Mouse (Mus musculus): ENCODE measurements at regions not wholly inside any gene's neighbourhood (a gene's known extent, or its start where the extent isn't known, plus 50 kb on each side); places are given as distances from the start of the nearest gene placed in this dataset.

DNA sequence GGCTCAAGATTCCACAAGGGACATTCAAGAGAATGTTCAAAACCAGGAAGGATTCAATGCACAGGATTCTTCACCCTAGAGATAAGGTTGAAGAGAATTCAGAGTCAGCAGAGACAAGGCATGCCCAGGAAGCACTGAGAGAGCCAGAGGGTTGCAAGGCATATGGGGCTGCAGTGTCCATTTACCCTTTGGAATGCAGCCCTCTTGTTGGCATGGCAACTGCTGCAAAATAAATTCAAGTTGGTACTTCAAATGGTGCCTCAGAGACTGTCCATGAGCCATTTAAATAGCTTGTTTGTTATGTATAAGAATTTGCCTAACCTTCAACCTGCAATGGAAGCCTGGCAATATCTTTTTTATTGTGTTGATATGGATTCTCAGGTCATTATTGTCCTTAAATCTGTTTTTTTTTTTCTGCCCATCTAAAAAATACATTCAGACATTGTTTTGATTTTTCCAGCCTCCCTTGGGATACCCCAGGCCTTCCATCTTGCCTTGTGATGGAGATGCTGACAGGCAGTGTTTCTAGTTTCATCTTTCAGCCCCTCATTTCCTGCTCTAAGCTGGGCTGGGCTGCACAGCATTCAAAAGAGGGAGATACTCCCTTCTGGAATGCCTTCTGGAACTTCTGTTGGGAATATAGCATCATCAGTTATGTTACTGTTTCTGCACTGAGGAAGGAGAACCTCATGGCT, 791.9 kb upstream of the 4930452B06Rik start:
- Histone ChIP-seq H3K9ac (ENCODE audit: low read length) (no peak overlapping the region), H3K4me3 (replicated peaks; ENCODE audit: low read length) (no peak overlapping the region), H3K4me1 (ENCODE audit: control insufficient read depth, insufficient read depth, low read length) (no peaks in the 10 kb centered on the region; the same call in 1 of the 2 replicates), H3K36me3 (ENCODE audit: control insufficient read depth, insufficient read depth, low read length) (no peaks in the 10 kb centered on the region), H3K27me3 (ENCODE audit: control insufficient read depth, insufficient read depth, low read length) (no peaks in the 10 kb centered on the region), H3K4me2 (ENCODE audit: low read depth, low read length) (no peak overlapping the region), H3K27ac (ENCODE audit: low read length) (no peak overlapping the region), H3K9me3 (replicated peaks; ENCODE audit: control insufficient read depth, low read length) (no peaks in the 10 kb centered on the region)
- ATAC-seq (ENCODE audit: insufficient read depth, low FRiP score), result no peak

DNA sequence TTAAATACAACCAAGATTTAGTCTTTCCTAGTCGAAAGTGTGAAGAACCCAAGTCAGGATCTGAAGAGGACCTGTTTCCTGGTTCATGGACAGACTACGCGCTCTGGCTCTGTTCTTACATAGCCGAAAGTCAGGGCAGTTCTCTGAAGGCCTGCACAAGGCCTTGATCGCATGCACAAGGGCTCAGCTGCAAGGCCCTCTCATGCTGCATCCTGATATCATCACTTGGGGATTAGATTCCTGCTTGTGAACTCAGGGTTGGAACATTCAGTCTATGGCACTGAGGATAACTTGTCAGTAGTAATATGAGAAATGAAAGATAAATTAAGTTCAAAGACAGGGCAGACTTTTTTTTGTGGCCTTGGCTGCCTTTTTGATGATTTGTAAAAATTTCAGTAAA, 789.9 kb upstream of the 4930452B06Rik start:
- no peaks in the 10 kb centered on the region; the same call in 1 of the 2 replicates for H3K4me1 ChIP-seq (ENCODE audit: control insufficient read depth, insufficient read depth, low read length)
- H3K4me2 ChIP-seq (ENCODE audit: low read depth, low read length), result no peak overlapping the region
- H3K27ac ChIP-seq (ENCODE audit: low read length), result no peak overlapping the region
- H3K4me3 ChIP-seq (replicated peaks; ENCODE audit: low read length), result no peak overlapping the region
- H3K27me3 ChIP-seq (ENCODE audit: control insufficient read depth, insufficient read depth, low read length), result no peaks in the 10 kb centered on the region
- H3K9ac ChIP-seq (ENCODE audit: low read length), result no peak overlapping the region
- 88% methylated on average over 5 of the region's 5 CpGs for WGBS
- H3K9me3 ChIP-seq (replicated peaks; ENCODE audit: control insufficient read depth, low read length), result no peaks in the 10 kb centered on the region
- no peak for ATAC-seq (ENCODE audit: insufficient read depth, low FRiP score)
- H3K36me3 ChIP-seq (ENCODE audit: control insufficient read depth, insufficient read depth, low read length), result no peaks in the 10 kb centered on the region

DNA sequence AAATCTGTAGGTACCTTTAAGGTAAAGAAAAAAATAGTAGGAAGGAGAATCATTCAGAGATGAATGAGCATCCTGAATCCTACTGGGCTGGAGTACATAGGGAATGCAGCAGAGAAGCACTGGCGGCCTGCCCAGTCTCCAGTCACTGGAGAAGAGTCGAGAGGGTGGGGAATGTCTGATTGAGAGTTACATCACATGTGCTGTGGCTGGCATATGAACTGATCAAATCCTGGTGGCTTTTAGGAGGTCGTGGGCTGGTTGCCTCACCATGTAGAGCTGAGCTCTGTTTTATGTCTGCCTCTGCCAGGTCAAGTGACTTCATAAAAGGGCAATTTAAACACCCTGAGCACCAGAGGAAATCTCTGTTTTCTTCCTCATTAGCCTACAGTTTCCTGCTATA, 783.9 kb upstream of the 4930452B06Rik start:
- Histone ChIP-seq H3K4me1 (ENCODE audit: control insufficient read depth, insufficient read depth, low read length) (no peaks in the 10 kb centered on the region), H3K27ac (ENCODE audit: low read length) (no peak overlapping the region), H3K27me3 (ENCODE audit: control insufficient read depth, insufficient read depth, low read length) (no peaks in the 10 kb centered on the region), H3K36me3 (ENCODE audit: control insufficient read depth, insufficient read depth, low read length) (no peaks in the 10 kb centered on the region), H3K4me3 (replicated peaks; ENCODE audit: low read length) (no peak overlapping the region), H3K9ac (ENCODE audit: low read length) (no peak overlapping the region), H3K9me3 (replicated peaks; ENCODE audit: control insufficient read depth, low read length) (no peaks in the 10 kb centered on the region), H3K4me2 (ENCODE audit: low read depth, low read length) (no peak overlapping the region)
- 34% methylated on average over 3 of the region's 3 CpGs for WGBS
- ATAC-seq (ENCODE audit: insufficient read depth, low FRiP score), result peak; percentile 56; the same call in 1 of the 2 replicates

DNA sequence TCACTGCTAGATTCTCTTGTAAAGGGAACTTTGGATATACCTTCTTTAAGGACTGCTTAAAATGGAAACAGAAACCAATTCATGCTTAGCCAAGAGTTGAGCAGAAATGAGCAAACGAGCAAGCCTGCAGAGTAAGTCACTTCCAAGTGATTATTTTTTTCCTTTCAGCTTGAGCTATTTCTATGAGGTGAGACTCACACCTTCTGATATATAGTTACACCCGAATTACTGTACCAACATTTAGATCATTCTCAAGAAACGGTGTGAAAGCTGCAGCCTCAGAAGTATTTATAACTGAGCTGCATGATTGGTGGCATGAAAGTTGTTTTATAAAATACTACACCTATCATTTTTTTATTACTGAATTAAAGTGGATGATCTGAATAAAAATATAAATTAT, 771.9 kb upstream of the 4930452B06Rik start:
- ATAC-seq (ENCODE audit: insufficient read depth, low FRiP score), result no peak
- no peaks in the 10 kb centered on the region for H3K9me3 ChIP-seq (replicated peaks; ENCODE audit: control insufficient read depth, low read length)
- H3K36me3 ChIP-seq (ENCODE audit: control insufficient read depth, insufficient read depth, low read length), result no peaks in the 10 kb centered on the region
- H3K4me3 ChIP-seq (replicated peaks; ENCODE audit: low read length), result no peak overlapping the region
- H3K27ac ChIP-seq (ENCODE audit: low read length), result no peak overlapping the region
- WGBS, result 70% methylated on average over 3 of the region's 3 CpGs
- no peak overlapping the region for H3K4me2 ChIP-seq (ENCODE audit: low read depth, low read length)
- H3K9ac ChIP-seq (ENCODE audit: low read length), result no peak overlapping the region
- H3K4me1 ChIP-seq (ENCODE audit: control insufficient read depth, insufficient read depth, low read length), result no peaks in the 10 kb centered on the region
- no peaks in the 10 kb centered on the region for H3K27me3 ChIP-seq (ENCODE audit: control insufficient read depth, insufficient read depth, low read length)

DNA sequence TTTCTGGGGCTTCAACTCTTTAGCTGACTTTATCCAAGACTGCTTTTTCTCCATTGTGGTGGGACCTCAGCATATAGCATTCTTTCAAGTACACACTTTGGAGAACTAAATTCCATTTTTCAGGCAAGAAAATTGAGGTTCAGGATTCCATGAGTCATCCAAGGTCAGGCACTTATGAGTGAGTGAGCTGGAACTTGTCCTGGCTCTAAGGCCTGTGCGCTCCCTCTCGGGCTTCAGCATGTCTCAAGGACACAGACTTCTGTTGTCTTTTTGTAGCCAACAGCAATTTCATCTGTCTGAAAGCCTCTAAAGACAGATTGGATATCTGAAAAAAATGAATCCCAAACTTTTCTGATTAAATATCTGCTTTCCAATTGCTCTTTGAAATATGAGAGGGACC, 769.1 kb upstream of the 4930452B06Rik start:
- no peaks in the 10 kb centered on the region for H3K27me3 ChIP-seq (ENCODE audit: control insufficient read depth, insufficient read depth, low read length)
- no peak overlapping the region for H3K4me3 ChIP-seq (replicated peaks; ENCODE audit: low read length)
- no peak overlapping the region for H3K27ac ChIP-seq (ENCODE audit: low read length)
- no peaks in the 10 kb centered on the region for H3K4me1 ChIP-seq (ENCODE audit: control insufficient read depth, insufficient read depth, low read length)
- H3K9ac ChIP-seq (ENCODE audit: low read length), result no peak overlapping the region
- H3K36me3 ChIP-seq (ENCODE audit: control insufficient read depth, insufficient read depth, low read length), result no peaks in the 10 kb centered on the region
- 79% methylated on average over 2 of the region's 2 CpGs for WGBS
- H3K4me2 ChIP-seq (ENCODE audit: low read depth, low read length), result no peak overlapping the region
- H3K9me3 ChIP-seq (replicated peaks; ENCODE audit: control insufficient read depth, low read length), result no peaks in the 10 kb centered on the region
- no peak for ATAC-seq (ENCODE audit: insufficient read depth, low FRiP score)

- WGBS, result 52% methylated on average over 1 of the region's 1 CpGs
- Histone ChIP-seq H3K27ac (ENCODE audit: low read length) (no peak overlapping the region), H3K4me3 (replicated peaks; ENCODE audit: low read length) (no peak overlapping the region), H3K36me3 (ENCODE audit: control insufficient read depth, insufficient read depth, low read length) (no peaks in the 10 kb centered on the region), H3K4me2 (ENCODE audit: low read depth, low read length) (no peak overlapping the region), H3K9me3 (replicated peaks; ENCODE audit: control insufficient read depth, low read length) (no peaks in the 10 kb centered on the region), H3K9ac (ENCODE audit: low read length) (no peak overlapping the region), H3K4me1 (ENCODE audit: control insufficient read depth, insufficient read depth, low read length) (no peaks in the 10 kb centered on the region), H3K27me3 (ENCODE audit: control insufficient read depth, insufficient read depth, low read length) (no peaks in the 10 kb centered on the region)
- ATAC-seq (ENCODE audit: insufficient read depth, low FRiP score), result no peak
Observed at GRCm38 (mm10) chr14:9433081-9433590, 767.1 kb upstream of the 4930452B06Rik start.

DNA sequence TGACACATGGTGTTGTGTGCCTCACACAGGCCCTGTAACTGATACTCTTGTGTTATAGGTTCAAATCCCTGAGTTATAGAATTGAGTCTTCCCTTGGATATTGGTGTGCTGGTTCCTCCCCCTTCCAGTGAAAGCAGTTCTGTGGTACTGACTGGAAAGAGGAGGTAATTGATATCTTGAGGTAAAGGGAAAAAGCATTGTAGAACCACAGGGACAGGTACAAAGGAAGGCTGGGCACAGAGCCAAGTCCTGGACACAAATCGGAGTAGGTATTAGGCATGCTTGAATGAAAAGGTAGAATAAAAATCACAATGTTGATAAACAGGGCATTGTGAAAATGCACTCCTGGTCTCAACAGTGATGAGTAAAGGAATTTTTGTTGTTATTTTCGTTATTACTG, 765.8 kb upstream of the 4930452B06Rik start:
- 75% methylated on average over 2 of the region's 2 CpGs for WGBS
- H3K9me3 ChIP-seq (replicated peaks; ENCODE audit: control insufficient read depth, low read length), result no peaks in the 10 kb centered on the region

DNA sequence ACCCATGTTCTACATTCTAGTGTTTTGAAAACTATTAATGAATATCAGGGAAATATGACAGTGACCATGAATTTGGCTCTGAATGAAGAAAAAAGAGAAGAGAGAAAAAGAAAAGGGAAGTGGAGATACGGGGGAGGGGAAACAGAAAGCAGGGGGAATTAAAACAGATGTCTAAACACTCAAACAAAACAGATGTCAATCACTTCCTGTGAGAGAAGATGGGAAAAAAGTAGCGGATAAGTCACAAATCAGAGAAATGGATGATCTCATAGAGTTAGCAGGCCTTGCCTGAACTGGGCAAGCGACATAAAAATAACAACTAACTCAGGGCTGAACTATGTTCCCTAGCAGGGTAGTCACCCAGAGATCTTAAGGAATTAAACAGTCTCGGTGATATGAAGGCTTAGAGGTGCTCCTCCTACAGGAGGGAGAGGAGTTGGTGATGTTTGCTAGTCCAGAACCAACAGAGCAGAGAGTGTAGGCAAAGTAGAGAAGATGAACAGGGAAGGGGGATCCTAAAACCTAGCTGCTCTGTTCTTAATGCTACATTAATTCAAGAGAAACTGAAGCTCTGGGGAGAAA, 745.9 kb upstream of the 4930452B06Rik start:
- 54% methylated on average over 4 of the region's 4 CpGs for WGBS

More for the DNA sequence above, 765.8 kb upstream of the 4930452B06Rik start:
- Histone ChIP-seq H3K27me3 (ENCODE audit: control insufficient read depth, insufficient read depth, low read length) (no peaks in the 10 kb centered on the region), H3K9ac (ENCODE audit: low read length) (no peak overlapping the region), H3K36me3 (ENCODE audit: control insufficient read depth, insufficient read depth, low read length) (no peaks in the 10 kb centered on the region), H3K4me3 (replicated peaks; ENCODE audit: low read length) (no peak overlapping the region), H3K4me2 (ENCODE audit: low read depth, low read length) (no peak overlapping the region), H3K4me1 (ENCODE audit: control insufficient read depth, insufficient read depth, low read length) (no peaks in the 10 kb centered on the region), H3K27ac (ENCODE audit: low read length) (no peak overlapping the region)
- no peak for ATAC-seq (ENCODE audit: insufficient read depth, low FRiP score)

DNA sequence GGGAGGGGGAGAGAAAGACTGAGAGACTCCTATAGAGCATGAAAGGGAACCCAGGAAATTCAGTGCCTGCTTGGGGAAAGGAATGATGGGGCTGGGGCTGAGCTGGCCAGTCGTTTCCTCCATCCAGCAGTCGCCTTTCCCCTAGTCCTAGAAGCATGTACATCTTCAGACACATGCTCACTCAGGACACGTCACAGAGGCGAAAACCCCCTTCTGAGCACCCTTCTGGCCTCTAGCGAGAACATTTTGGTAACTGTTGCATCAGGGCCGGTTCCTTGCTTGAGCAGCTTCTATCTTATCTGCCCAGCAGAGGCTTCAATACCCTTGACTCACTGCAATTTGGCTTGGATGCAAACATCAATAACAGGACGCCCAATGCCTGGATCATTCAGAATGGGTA, 737.6 kb upstream of the 4930452B06Rik start:
- no peaks in the 10 kb centered on the region for H3K36me3 ChIP-seq (ENCODE audit: control insufficient read depth, insufficient read depth, low read length)
- no peak for ATAC-seq (ENCODE audit: insufficient read depth, low FRiP score)
- no peaks in the 10 kb centered on the region for H3K9me3 ChIP-seq (replicated peaks; ENCODE audit: control insufficient read depth, low read length)
- H3K4me1 ChIP-seq (ENCODE audit: control insufficient read depth, insufficient read depth, low read length), result no peaks in the 10 kb centered on the region
- H3K27ac ChIP-seq (ENCODE audit: low read length), result no peak overlapping the region
- H3K9ac ChIP-seq (ENCODE audit: low read length), result no peak overlapping the region
- no peak overlapping the region for H3K4me3 ChIP-seq (replicated peaks; ENCODE audit: low read length)
- H3K4me2 ChIP-seq (ENCODE audit: low read depth, low read length), result no peak overlapping the region
- no peaks in the 10 kb centered on the region for H3K27me3 ChIP-seq (ENCODE audit: control insufficient read depth, insufficient read depth, low read length)
- 86% methylated on average over 7 of the region's 7 CpGs for WGBS

More for the DNA sequence above, 745.9 kb upstream of the 4930452B06Rik start:
- no peaks in the 10 kb centered on the region for H3K9me3 ChIP-seq (replicated peaks; ENCODE audit: control insufficient read depth, low read length)
- H3K27me3 ChIP-seq (ENCODE audit: control insufficient read depth, insufficient read depth, low read length), result no peaks in the 10 kb centered on the region
- H3K36me3 ChIP-seq (ENCODE audit: control insufficient read depth, insufficient read depth, low read length), result no peaks in the 10 kb centered on the region
- no peak overlapping the region for H3K9ac ChIP-seq (ENCODE audit: low read length)
- no peak overlapping the region for H3K4me3 ChIP-seq (replicated peaks; ENCODE audit: low read length)
- ATAC-seq (ENCODE audit: insufficient read depth, low FRiP score), result no peak
- H3K4me2 ChIP-seq (ENCODE audit: low read depth, low read length), result no peak overlapping the region
- no peak overlapping the region for H3K27ac ChIP-seq (ENCODE audit: low read length)
- no peaks in the 10 kb centered on the region for H3K4me1 ChIP-seq (ENCODE audit: control insufficient read depth, insufficient read depth, low read length)
